Mouse (Mus musculus): ENCODE measurements around the gene 2010300C02Rik. TPM values are rescaled to one million over a fixed set of nuclear protein-coding genes. Genes with fewer than 3 reads are reported as not detected.

Gene 2010300C02Rik
- polyA plus RNA-seq, 1 experiment from 2014 or later, result 7.2 TPM

DNA sequence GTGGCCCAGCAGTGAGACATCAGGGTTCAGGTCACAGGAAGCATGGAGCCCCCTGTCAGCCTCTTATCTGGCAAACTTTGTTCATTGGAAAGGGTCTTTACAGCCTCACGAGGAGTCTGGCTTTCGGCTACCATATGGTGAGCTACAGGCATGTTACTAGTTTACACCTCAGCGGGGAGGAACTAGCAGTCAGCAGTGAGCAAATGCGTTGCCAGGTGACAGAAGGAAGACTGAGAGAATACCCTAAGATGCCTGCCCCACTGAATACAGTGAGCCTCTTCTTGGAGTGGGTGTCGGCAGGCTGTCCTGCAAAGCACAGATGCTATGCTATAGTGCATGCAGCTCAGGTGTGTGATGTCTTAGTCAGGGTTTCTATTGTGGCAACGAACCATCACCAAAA, 91.1 kb downstream of the 2010300C02Rik start:
- Histone ChIP-seq H3K9ac (ENCODE audit: low read depth, low read length) (no peak overlapping the region), H3K27ac (ENCODE audit: low read depth, low read length) (no peak overlapping the region), H3K36me3 (ENCODE audit: control insufficient read depth, insufficient read depth) (peaks cover 19% of the 10 kb centered on the region), H3K4me2 (replicated peaks; ENCODE audit: low read depth) (no peak overlapping the region), H3K27me3 (replicated peaks; ENCODE audit: control insufficient read depth, insufficient read depth, low read length) (no peaks in the 10 kb centered on the region), H3K9me3 (ENCODE audit: control insufficient read depth) (no peaks in the 10 kb centered on the region), H3K4me1 (replicated peaks; ENCODE audit: control insufficient read depth, insufficient read depth, low read length) (no peaks in the 10 kb centered on the region), H3K4me3 (ENCODE audit: low read depth, low read length) (no peak overlapping the region)
- 54% methylated on average over 6 of the region's 6 CpGs for WGBS
- ATAC-seq, result no peak
- TF ChIP-seq CTCF (IDR thresholded peaks at IDR 0.05; ENCODE audit: low read depth), result no peak

DNA sequence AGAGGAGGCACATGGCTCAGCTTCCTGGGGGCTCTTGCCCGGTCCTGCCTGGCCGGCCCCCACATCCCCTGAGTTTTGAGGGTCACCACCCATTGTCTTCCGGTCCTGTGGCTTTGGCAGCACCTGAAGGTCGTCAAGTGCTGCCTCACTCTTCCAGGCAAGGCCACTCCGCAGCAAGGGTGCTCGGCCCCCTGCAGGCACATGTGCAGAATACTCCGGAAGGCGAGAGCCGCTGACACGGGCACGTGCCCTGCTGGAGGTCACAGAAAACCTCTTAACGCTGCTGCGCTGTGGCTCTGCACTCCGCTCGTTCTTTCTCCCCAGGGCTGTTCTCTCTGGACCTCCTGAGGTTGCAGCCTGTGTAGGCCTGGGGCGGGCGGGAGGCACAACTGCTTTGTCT, 95.7 kb downstream of the 2010300C02Rik start:
- TF ChIP-seq CTCF (IDR thresholded peaks at IDR 0.05; ENCODE audit: low read depth), result peak; percentile 26
- no peak overlapping the region for H3K4me2 ChIP-seq (replicated peaks; ENCODE audit: low read depth)
- no peak overlapping the region for H3K9ac ChIP-seq (ENCODE audit: low read depth, low read length)
- peaks cover 7% of the 10 kb centered on the region; the same call in 1 of the 2 replicates for H3K4me1 ChIP-seq (replicated peaks; ENCODE audit: control insufficient read depth, insufficient read depth, low read length)
- 88% methylated on average over 15 of the region's 17 CpGs for WGBS
- no peaks in the 10 kb centered on the region for H3K27me3 ChIP-seq (replicated peaks; ENCODE audit: control insufficient read depth, insufficient read depth, low read length)
- no peak overlapping the region for H3K27ac ChIP-seq (ENCODE audit: low read depth, low read length)
- H3K4me3 ChIP-seq (ENCODE audit: low read depth, low read length), result no peak overlapping the region
- no peaks in the 10 kb centered on the region for H3K9me3 ChIP-seq (ENCODE audit: control insufficient read depth)
- ATAC-seq, result no peak
- H3K36me3 ChIP-seq (ENCODE audit: control insufficient read depth, insufficient read depth), result peaks cover 19% of the 10 kb centered on the region

DNA sequence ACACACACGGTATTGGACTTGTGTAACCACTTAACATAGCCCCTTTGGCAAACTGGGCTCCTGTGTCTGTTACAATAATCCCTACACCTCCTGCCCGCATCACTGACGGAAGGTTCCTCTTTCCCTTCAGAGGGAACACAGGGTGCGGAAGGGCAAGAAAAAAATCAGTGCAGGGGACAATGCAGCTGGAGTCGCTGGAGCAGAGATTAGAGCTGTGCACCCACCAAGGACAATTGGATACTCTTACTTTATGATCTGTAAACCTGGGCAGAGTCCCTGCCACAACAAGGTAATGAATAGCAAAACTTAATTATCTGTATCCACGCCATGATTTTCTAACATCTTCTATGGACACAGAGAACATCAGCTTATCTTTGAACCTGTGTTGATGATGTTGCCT, 97.8 kb downstream of the 2010300C02Rik start:
- Histone ChIP-seq H3K27ac (ENCODE audit: low read depth, low read length) (no peak overlapping the region), H3K27me3 (replicated peaks; ENCODE audit: control insufficient read depth, insufficient read depth, low read length) (no peaks in the 10 kb centered on the region), H3K4me3 (ENCODE audit: low read depth, low read length) (no peak overlapping the region), H3K4me2 (replicated peaks; ENCODE audit: low read depth) (no peak overlapping the region), H3K36me3 (ENCODE audit: control insufficient read depth, insufficient read depth) (peaks cover 8% of the 10 kb centered on the region; the same call in 1 of the 2 replicates), H3K9me3 (ENCODE audit: control insufficient read depth) (no peaks in the 10 kb centered on the region), H3K4me1 (replicated peaks; ENCODE audit: control insufficient read depth, insufficient read depth, low read length) (peaks cover 7% of the 10 kb centered on the region; the same call in 1 of the 2 replicates), H3K9ac (ENCODE audit: low read depth, low read length) (no peak overlapping the region)
- TF ChIP-seq CTCF (IDR thresholded peaks at IDR 0.05; ENCODE audit: low read depth), result no peak
- no peak for ATAC-seq
- 56% methylated on average over 6 of the region's 6 CpGs for WGBS

DNA sequence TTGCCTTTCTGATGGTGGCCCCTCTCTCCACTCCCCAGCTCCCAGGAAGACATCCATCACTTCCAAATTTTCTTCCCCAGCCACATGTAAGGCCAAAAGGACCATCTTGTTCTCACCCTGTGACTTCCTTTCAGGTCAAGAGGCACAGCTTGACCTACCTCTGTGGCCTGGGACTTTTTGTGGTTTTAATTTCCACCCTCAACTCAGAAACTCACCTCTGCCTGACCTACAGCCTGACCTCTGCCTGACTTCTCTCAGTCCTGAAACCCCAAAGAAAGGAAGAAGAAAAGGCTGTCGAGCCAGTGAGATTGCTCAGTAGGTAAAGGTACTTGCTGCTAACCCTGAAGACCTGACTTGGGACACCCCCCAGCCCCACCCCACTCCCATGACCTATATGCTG, 100.3 kb downstream of the 2010300C02Rik start:
- WGBS, result 48% methylated on average over 1 of the region's 1 CpGs
- no peak overlapping the region for H3K27ac ChIP-seq (ENCODE audit: low read depth, low read length)
- ATAC-seq, result no peak
- no peaks in the 10 kb centered on the region; the same call in 1 of the 2 replicates for H3K36me3 ChIP-seq (ENCODE audit: control insufficient read depth, insufficient read depth)
- H3K4me2 ChIP-seq (replicated peaks; ENCODE audit: low read depth), result no peak overlapping the region
- H3K4me3 ChIP-seq (ENCODE audit: low read depth, low read length), result no peak overlapping the region
- H3K9ac ChIP-seq (ENCODE audit: low read depth, low read length), result no peak overlapping the region
- TF ChIP-seq CTCF (IDR thresholded peaks at IDR 0.05; ENCODE audit: low read depth), result no peak
- H3K9me3 ChIP-seq (ENCODE audit: control insufficient read depth), result no peaks in the 10 kb centered on the region
- H3K27me3 ChIP-seq (replicated peaks; ENCODE audit: control insufficient read depth, insufficient read depth, low read length), result no peaks in the 10 kb centered on the region
- peaks cover 11% of the 10 kb centered on the region for H3K4me1 ChIP-seq (replicated peaks; ENCODE audit: control insufficient read depth, insufficient read depth, low read length)

DNA sequence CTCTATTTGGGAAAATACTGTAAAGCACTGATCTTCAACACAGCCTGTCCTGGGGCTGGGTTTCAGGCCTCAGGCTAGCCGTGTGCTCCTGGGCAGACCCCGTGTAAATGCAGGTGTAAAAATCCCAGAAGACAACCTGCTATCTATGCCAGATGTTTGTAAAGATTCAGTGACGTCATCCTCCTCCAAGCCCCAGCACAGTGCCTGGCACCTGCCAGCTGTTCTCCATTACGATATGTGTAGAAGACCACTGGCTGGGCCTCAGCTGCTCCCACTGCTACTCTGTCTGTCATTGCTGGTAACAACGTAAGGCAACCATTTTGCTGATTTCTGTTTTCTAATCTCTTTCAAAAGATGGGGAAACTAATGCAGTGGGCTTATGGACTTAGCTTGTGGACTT, 102.8 kb downstream of the 2010300C02Rik start:
- Histone ChIP-seq H3K9me3 (ENCODE audit: control insufficient read depth) (no peaks in the 10 kb centered on the region), H3K27me3 (replicated peaks; ENCODE audit: control insufficient read depth, insufficient read depth, low read length) (no peaks in the 10 kb centered on the region), H3K36me3 (ENCODE audit: control insufficient read depth, insufficient read depth) (no peaks in the 10 kb centered on the region), H3K27ac (ENCODE audit: low read depth, low read length) (peak overlapping the region; percentile 74; the same call in 1 of the 2 replicates), H3K4me1 (replicated peaks; ENCODE audit: control insufficient read depth, insufficient read depth, low read length) (peaks cover 11% of the 10 kb centered on the region), H3K4me3 (ENCODE audit: low read depth, low read length) (no peak overlapping the region), H3K9ac (ENCODE audit: low read depth, low read length) (no peak overlapping the region), H3K4me2 (replicated peaks; ENCODE audit: low read depth) (no peak overlapping the region)
- no peak for ATAC-seq
- 39% methylated on average over 5 of the region's 5 CpGs for WGBS
- TF ChIP-seq CTCF (IDR thresholded peaks at IDR 0.05; ENCODE audit: low read depth), result no peak

DNA sequence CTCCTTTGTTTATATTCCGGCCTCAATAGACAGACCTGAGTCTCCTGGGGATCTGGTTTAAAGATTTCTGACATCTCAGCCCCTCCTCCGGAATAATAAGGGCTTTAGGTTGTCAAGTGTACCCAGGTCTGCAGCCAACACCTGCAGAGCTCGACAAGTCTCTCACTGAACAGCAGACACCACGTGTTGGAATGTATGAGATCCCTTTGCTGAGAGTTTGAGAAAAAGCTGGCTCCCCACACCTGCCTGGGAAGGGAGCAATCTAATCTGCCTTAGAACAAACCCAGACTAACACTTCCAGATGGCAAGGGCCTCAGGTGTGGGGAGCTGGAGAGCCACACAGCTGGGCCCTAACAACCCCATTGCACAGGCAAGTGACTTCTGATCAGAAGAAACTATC, 103.3 kb downstream of the 2010300C02Rik start:
- peaks cover 16% of the 10 kb centered on the region for H3K4me1 ChIP-seq (replicated peaks; ENCODE audit: control insufficient read depth, insufficient read depth, low read length)
- no peak overlapping the region for H3K9ac ChIP-seq (ENCODE audit: low read depth, low read length)

More for the DNA sequence above, 103.3 kb downstream of the 2010300C02Rik start:
- Histone ChIP-seq H3K36me3 (ENCODE audit: control insufficient read depth, insufficient read depth) (no peaks in the 10 kb centered on the region), H3K4me2 (replicated peaks; ENCODE audit: low read depth) (no peak overlapping the region), H3K27me3 (replicated peaks; ENCODE audit: control insufficient read depth, insufficient read depth, low read length) (no peaks in the 10 kb centered on the region), H3K9me3 (ENCODE audit: control insufficient read depth) (no peaks in the 10 kb centered on the region), H3K27ac (ENCODE audit: low read depth, low read length) (peak overlapping the region; percentile 74), H3K4me3 (ENCODE audit: low read depth, low read length) (no peak overlapping the region)
- peak; percentile 48 for ATAC-seq
- WGBS, result 12% methylated on average over 4 of the region's 4 CpGs
- no peak for TF ChIP-seq CTCF (IDR thresholded peaks at IDR 0.05; ENCODE audit: low read depth)

Measured in intestine, postnatal 0 days (tissue).